Mouse (Mus musculus): ENCODE measurements around the gene Art3. TPM values are rescaled to one million over a fixed set of nuclear protein-coding genes. Genes with fewer than 3 reads are reported as not detected.
A peak's percentile ranks its signal among the peaks of the same experiment; 100 is the strongest.

Art3 gene
- polyA plus RNA-seq, 2 experiments from 2014 or later, result 9.2 to 11.0 TPM

- ATAC-seq, result peak; percentile 96
Observed at GRCm38 (mm10) chr5:92381550-92382348, 50.1 kb downstream of the Art3 start.

- no peak for ATAC-seq
Observed at GRCm38 (mm10) chr5:92382349-92382679, 50.7 kb downstream of the Art3 start.

- ATAC-seq, result no peak
Observed at GRCm38 (mm10) chr5:92383747-92384146, 52.1 kb downstream of the Art3 start.

GRCm38 (mm10) chr5:92384855-92385254, 53.2 kb downstream of the Art3 start:
- no peak for ATAC-seq

GRCm38 (mm10) chr5:92386102-92386501, 54.5 kb downstream of the Art3 start:
- ATAC-seq, result no peak

GRCm38 (mm10) chr5:92386643-92387042, 55.0 kb downstream of the Art3 start:
- no peak for ATAC-seq

- no peak for ATAC-seq
Observed at GRCm38 (mm10) chr5:92387433-92387832, 55.8 kb downstream of the Art3 start.

GRCm38 (mm10) chr5:92389977-92390376, 58.4 kb downstream of the Art3 start:
- ATAC-seq, result no peak

- ATAC-seq, result no peak
Observed at GRCm38 (mm10) chr5:92390615-92391014, 59.0 kb downstream of the Art3 start.

- peak; percentile 63 for ATAC-seq
Observed at GRCm38 (mm10) chr5:92392542-92392941, 60.9 kb downstream of the Art3 start.

GRCm38 (mm10) chr5:92393863-92394262, 62.2 kb downstream of the Art3 start:
- no peak for ATAC-seq

GRCm38 (mm10) chr5:92395764-92396163, 64.1 kb downstream of the Art3 start:
- ATAC-seq, result no peak

- ATAC-seq, result no peak
Observed at GRCm38 (mm10) chr5:92396476-92396875, 64.8 kb downstream of the Art3 start.

GRCm38 (mm10) chr5:92398153-92398552, 66.5 kb downstream of the Art3 start:
- peak; percentile 97 for ATAC-seq

GRCm38 (mm10) chr5:92402816-92403215, 71.2 kb downstream of the Art3 start:
- ATAC-seq, result no peak

GRCm38 (mm10) chr5:92403562-92404399, 72.2 kb downstream of the Art3 start:
- ATAC-seq, result no peak

- no peak for ATAC-seq
Observed at GRCm38 (mm10) chr5:92404400-92404678, 72.7 kb downstream of the Art3 start.

GRCm38 (mm10) chr5:92409361-92410155, 77.9 kb downstream of the Art3 start:
- no peak for ATAC-seq

- ATAC-seq, result no peak
Observed at GRCm38 (mm10) chr5:92410486-92410885, 78.9 kb downstream of the Art3 start.

GRCm38 (mm10) chr5:92411461-92412140, 80.0 kb downstream of the Art3 start:
- ATAC-seq, result no peak

- no peak for ATAC-seq
Observed at GRCm38 (mm10) chr5:92413271-92413981, 81.8 kb downstream of the Art3 start.

GRCm38 (mm10) chr5:92413982-92414375, 82.4 kb downstream of the Art3 start:
- no peak for ATAC-seq

Measured in CD4-positive, CD25-positive, alpha-beta regulatory T cell, adult 4 months (primary cell).